4 mouse cellular contexts compared by ENCODE assay signal in the genomic region with DNA sequence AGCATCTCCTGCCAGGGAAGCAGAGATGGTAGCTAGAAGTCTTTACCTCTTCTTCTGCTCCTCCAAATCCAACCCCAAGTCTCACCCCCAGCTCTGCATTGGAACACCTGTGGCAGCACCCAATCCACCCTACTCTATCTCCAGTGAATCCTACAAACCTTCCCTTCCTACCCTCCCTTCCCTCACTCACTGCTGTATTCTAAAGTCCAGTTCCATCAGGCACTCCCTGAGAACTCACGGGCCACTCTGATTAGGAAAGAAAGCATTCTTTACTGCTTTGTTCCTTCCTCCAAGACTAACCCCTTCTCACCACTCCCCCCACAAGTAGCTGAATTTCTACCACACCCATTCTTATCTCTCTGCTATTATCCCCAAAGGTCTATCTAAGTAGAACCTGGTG.
"Had no signal": no experiment of that assay in that cellular context is flagged by ENCODE, and none has a peak within 500 bp of the region (broad histone marks: within the 10 kb centered on the region; RNA-seq: fewer than 3 reads in every experiment).

No protein-coding gene starts in this region.

- H3K4me2 ChIP-seq: neural tube, embryonic 13.5 days; neural tube, embryonic 15.5 days; stomach, embryonic 15.5 days had no signal

- H3K4me3 ChIP-seq: neural tube, embryonic 13.5 days; neural tube, embryonic 15.5 days; stomach, embryonic 15.5 days had no signal

- H3K27me3 ChIP-seq: neural tube, embryonic 13.5 days; neural tube, embryonic 15.5 days; stomach, embryonic 15.5 days had no signal

- H3K4me1 ChIP-seq: neural tube, embryonic 13.5 days; neural tube, embryonic 15.5 days; stomach, embryonic 15.5 days had no signal

- H3K36me3 ChIP-seq: neural tube, embryonic 13.5 days; neural tube, embryonic 15.5 days; stomach, embryonic 15.5 days had no signal

- H3K9ac ChIP-seq: neural tube, embryonic 13.5 days; neural tube, embryonic 15.5 days; stomach, embryonic 15.5 days had no signal

- H3K9me3 ChIP-seq: neural tube, embryonic 13.5 days; neural tube, embryonic 15.5 days; stomach, embryonic 15.5 days had no signal

- H3K27ac ChIP-seq: neural tube, embryonic 13.5 days; neural tube, embryonic 15.5 days; stomach, embryonic 15.5 days; stomach, postnatal 0 days had no signal
